Mouse (Mus musculus) forebrain, embryonic 16.5 days (tissue): ENCODE results near the gene Car10. TPM values are rescaled to one million over a fixed set of nuclear protein-coding genes. Genes with fewer than 3 reads are reported as not detected.

ENCODE experiments used
- ATAC-seq: fragments of 200-750 bp; cut with Nextera tagmentation; 2 replicates; pipeline ENCODE4 v1.8.0; 2017; ENCODE audit warnings: mild to moderate bottlenecking, moderate library complexity
- H3K27ac ChIP-seq: fragments of 300-500 bp; sonication (generic); 2 replicates; pipeline ENCODE4 v1.5.1; 2014; ENCODE audit warnings: low read length, control low read depth
- H3K27me3 ChIP-seq: fragments of 300-500 bp; sonication (generic); replicated peaks from 2 replicates; pipeline ENCODE4 v1.6.1; 2014; ENCODE audit warnings: low read length; ENCODE audit not compliant: control insufficient read depth, insufficient read depth
- H3K36me3 ChIP-seq: fragments of 300-500 bp; sonication (generic); 2 replicates; pipeline ENCODE4 v1.6.1; 2014; ENCODE audit not compliant: control insufficient read depth, insufficient read depth
- H3K4me1 ChIP-seq: fragments of 300-500 bp; sonication (generic); replicated peaks from 2 replicates; pipeline ENCODE4 v1.6.1; 2014; ENCODE audit warnings: low read length; ENCODE audit not compliant: control insufficient read depth, insufficient read depth
- H3K4me2 ChIP-seq: fragments of 300-500 bp; sonication (generic); 2 replicates; pipeline ENCODE4 v1.6.1; 2014; ENCODE audit warnings: mild to moderate bottlenecking, low read length, control low read depth
- H3K4me3 ChIP-seq: fragments of 300-500 bp; sonication (generic); replicated peaks from 2 replicates; pipeline ENCODE4 v1.5.1; 2014; ENCODE audit warnings: mild to moderate bottlenecking, low read length, control low read depth
- H3K9ac ChIP-seq: fragments of 300-500 bp; sonication (generic); replicated peaks from 2 replicates; pipeline ENCODE4 v1.6.1; 2014; ENCODE audit warnings: low read depth, low read length, control low read depth
- H3K9me3 ChIP-seq: fragments of 300-500 bp; sonication (generic); 2 replicates; pipeline ENCODE4 v1.6.1; 2016; ENCODE audit warnings: low read length; ENCODE audit not compliant: control insufficient read depth
- WGBS: fragments of 180-500 bp; shearing (Covaris S2); extraction: QIAGEN DNeasy Blood & Tissue Kit; methylation state at CpG from one replicate; pipeline ENCODE4 v1.1.7; 2014; 5-methylcytosine and 5-hydroxymethylcytosine counted together
- polyA plus RNA-seq: library from polyadenylated mRNA; unstranded; fragments of >200 nt; fragmentation: Nextera tagmentation; extraction: Ambion mirVana; gene quantifications from 2 replicates; pipeline ENCODE4 v1.2.1, GENCODE M21; 2015

Gene Car10
- polyA plus RNA-seq, 1 experiment from 2014 or later: 18.6 TPM

DNA sequence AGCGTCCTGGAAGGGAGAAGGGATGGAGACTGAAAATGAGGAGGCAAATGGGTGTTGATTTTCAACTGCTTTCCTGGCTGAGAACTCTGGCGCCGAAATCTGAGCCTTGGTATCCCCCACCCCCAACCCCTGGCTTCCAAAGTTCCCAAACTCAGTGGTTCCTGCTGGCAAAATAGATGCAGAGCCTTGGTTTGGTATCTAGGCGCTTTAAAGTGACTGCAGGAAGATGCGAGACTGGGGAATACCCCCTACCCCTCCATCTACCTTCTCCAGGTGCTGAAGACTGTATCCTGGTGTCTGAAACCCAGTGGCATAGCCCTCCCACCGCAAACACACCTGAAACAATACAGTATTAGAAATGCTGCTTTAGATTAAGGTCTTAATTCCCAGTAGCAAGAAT, 2.8 kb downstream of the Car10 start:
- Histone ChIP-seq H3K9ac (no peak overlapping the region), H3K4me1 (peaks cover 28% of the 10 kb centered on the region), H3K27me3 (peaks cover 25% of the 10 kb centered on the region), H3K4me3 (peak overlapping the region; percentile 47), H3K27ac (no peak overlapping the region), H3K9me3 (no peaks in the 10 kb centered on the region), H3K4me2 (no peak overlapping the region; the same call in 1 of the 2 replicates), H3K36me3 (no peaks in the 10 kb centered on the region)
- ATAC-seq: no peak
- WGBS: 2% methylated on average over 6 of the region's 6 CpGs

DNA sequence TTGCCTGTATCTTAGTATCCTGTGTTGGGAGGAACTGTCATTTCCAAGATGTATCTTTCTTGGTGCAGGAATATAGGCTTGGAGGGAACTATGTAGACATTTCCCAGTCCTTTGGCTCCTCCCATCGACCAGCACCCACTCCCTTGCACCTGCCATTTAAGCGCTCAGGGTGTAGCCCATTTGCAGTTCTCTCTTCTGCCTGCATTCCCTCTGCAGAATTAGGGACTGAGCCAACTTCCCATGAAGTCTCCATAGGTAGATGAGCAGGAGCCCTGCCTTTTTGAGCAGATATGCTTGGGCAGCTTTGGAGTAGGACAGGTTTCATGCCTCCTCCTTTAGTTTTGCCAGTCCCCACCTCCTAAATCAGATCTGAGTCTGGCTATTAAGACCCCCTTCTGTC, 3.3 kb downstream of the Car10 start:
- H3K27me3 ChIP-seq: peaks cover 25% of the 10 kb centered on the region
- peaks cover 28% of the 10 kb centered on the region for H3K4me1 ChIP-seq
- H3K4me3 ChIP-seq: peak overlapping the region; percentile 47
- peak overlapping the region; percentile 9 for H3K4me2 ChIP-seq
- no peak overlapping the region for H3K9ac ChIP-seq
- 15% methylated on average over 2 of the region's 2 CpGs for whole genome bisulfite sequencing
- no peaks in the 10 kb centered on the region for H3K36me3 ChIP-seq
- no peak overlapping the region for H3K27ac ChIP-seq
- ATAC-seq: no peak
- H3K9me3 ChIP-seq: no peaks in the 10 kb centered on the region

DNA sequence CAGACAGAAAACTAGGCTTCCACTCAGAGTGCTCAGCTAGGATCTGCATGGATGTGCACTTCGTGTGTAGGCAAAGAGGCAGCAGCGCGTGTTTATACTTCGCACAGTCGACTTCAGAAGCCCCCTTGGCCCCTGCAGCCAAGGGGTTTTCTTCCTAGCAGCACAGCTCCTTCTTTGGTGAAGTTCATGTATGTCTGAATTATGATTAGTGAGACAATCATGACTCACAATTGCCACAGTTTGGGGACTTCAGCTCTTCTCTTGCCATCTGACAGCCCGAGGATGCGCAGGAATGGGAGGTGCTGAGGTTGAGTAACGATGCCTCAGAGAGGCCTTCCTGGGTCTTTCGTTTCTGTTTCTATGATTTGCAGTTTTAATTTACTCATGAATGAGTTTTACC, 4.5 kb downstream of the Car10 start:
- Histone ChIP-seq H3K27ac (no peak overlapping the region), H3K9ac (no peak overlapping the region), H3K4me3 (no peak overlapping the region), H3K4me1 (peaks cover 25% of the 10 kb centered on the region), H3K36me3 (no peaks in the 10 kb centered on the region), H3K27me3 (peaks cover 22% of the 10 kb centered on the region), H3K4me2 (no peak overlapping the region), H3K9me3 (no peaks in the 10 kb centered on the region)
- WGBS: 85% methylated on average over 9 of the region's 9 CpGs
- no peak for ATAC-seq

DNA sequence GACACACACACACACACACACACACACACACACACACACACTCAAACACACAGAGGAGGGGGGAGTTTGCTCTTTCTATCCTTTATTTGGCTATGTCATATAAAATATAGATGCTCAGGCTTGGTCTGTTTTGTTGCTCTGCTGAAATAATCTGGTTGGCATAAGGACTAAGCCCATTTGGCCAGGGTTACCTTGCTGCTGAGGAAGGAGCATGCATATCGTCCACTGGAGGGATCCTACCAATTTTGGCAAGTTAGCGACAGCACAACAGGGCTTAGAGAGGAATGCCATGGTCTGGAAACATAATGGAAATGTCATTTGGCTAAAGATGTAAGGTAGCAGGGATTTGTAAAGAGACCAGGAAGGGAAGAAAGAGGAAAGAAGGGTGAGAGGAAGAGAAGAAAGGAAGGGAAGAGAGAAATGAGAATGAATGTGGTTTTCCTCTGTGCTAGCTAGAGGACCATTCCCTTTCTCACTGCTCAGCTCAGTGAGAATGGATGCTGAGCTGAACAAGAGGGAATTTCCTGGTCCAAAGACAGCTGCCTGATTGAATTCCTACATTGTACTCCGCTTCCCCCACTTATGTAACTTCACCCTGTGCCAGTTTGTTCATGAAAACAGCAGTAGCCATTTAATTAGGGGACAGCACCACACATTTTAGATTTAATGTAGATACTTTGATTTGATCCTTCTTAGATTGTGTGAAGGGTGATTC, 5.4 kb downstream of the Car10 start:
- H3K9ac ChIP-seq: no peak overlapping the region
- ATAC-seq: no peak
- H3K4me3 ChIP-seq: no peak overlapping the region
- no peaks in the 10 kb centered on the region for H3K36me3 ChIP-seq
- 48% methylated on average over 3 of the region's 3 CpGs for WGBS
- H3K4me2 ChIP-seq: no peak overlapping the region
- peaks cover 15% of the 10 kb centered on the region for H3K4me1 ChIP-seq
- peaks cover 18% of the 10 kb centered on the region for H3K27me3 ChIP-seq
- H3K27ac ChIP-seq: no peak overlapping the region
- no peaks in the 10 kb centered on the region for H3K9me3 ChIP-seq

DNA sequence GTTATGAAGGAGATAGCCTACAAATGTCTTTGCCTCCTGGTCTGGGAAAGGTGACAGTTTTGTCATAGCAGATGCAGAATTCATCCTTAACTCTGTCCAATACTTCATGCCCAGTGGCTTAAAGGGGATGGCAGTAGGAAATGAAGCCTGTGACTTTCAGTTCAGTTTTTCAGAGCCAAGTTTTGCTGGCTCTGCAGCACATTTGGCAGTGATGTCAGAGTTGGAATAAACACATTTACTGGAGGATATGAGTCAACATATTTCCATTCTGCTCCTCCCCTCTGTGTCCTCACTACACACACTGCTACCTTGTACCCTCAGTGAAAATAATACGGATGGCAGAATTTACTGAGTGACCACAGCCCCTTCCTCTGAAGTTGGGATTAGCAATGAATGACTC, 11.6 kb downstream of the Car10 start:
- H3K4me3 ChIP-seq: no peak overlapping the region
- no peak overlapping the region for H3K27ac ChIP-seq
- no peaks in the 10 kb centered on the region for H3K27me3 ChIP-seq
- no peaks in the 10 kb centered on the region for H3K9me3 ChIP-seq
- no peak for ATAC-seq
- H3K9ac ChIP-seq: no peak overlapping the region
- H3K4me2 ChIP-seq: no peak overlapping the region
- 0 out of 2 replicates have a peak, but pooled peaks cover 2% of the 10 kb centered on the region for H3K4me1 ChIP-seq
- WGBS: 73% methylated on average over 1 of the region's 1 CpGs
- H3K36me3 ChIP-seq: no peaks in the 10 kb centered on the region

DNA sequence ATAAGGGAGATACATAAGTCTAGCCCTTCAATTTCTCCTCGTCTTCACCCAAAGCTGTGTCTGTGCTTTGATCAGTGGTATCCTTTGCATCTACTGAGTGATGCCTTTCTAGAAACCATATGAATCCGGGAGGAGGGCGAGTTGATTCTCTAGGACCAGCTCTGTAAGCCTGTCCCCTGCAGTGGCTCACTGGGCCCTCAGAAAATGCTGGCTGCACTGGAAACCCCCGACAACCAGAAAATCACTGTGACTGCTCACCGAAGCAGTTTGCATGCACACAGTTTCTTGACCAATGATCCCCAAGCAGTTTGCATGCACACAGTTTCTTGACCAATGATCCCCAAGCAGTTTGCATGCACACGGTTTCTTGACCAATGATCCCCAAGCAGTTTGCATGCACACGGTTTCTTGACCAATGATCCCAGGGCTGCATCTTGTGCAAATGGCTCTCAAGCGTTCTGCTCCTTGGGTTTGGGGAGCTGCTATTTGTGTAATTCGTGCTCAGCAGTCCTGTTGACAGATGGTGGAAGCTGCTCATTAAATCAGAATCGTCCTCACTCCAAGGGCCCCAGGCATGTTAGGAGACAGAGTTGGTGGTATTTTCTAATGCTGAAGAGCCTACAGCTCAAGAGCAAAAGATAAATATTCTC, 23.1 kb downstream of the Car10 start:
- ATAC-seq: no peak
- Histone ChIP-seq H3K9ac (no peak overlapping the region), H3K4me3 (no peak overlapping the region), H3K27ac (no peak overlapping the region), H3K4me1 (no peaks in the 10 kb centered on the region), H3K4me2 (no peak overlapping the region), H3K9me3 (no peaks in the 10 kb centered on the region), H3K36me3 (no peaks in the 10 kb centered on the region), H3K27me3 (no peaks in the 10 kb centered on the region)
- WGBS: 80% methylated on average over 10 of the region's 10 CpGs

DNA sequence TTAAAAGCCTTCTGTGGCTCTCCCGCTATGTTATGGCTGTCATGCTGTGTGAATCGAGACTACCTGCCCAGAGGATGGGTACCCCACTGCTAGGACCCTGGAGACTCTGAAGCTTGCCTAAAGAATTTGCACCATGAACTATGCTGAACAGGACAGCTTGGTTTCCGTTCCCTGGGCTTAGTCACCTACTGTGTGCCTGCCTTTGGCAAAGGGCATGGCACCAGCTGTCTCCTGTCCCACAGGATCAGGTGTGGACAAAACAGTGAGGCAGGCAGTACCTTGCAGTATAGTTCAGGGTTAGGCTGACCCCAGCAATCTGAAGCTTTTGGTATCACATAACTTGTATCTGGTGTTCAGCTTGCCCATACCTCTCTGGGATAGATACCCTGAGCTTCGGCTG, 25.9 kb downstream of the Car10 start:
- Histone ChIP-seq H3K4me1 (no peaks in the 10 kb centered on the region), H3K9me3 (no peaks in the 10 kb centered on the region), H3K27ac (no peak overlapping the region), H3K27me3 (no peaks in the 10 kb centered on the region), H3K9ac (no peak overlapping the region), H3K36me3 (no peaks in the 10 kb centered on the region), H3K4me2 (no peak overlapping the region), H3K4me3 (no peak overlapping the region)
- no peak for ATAC-seq
- 81% methylated on average over 4 of the region's 4 CpGs for WGBS

DNA sequence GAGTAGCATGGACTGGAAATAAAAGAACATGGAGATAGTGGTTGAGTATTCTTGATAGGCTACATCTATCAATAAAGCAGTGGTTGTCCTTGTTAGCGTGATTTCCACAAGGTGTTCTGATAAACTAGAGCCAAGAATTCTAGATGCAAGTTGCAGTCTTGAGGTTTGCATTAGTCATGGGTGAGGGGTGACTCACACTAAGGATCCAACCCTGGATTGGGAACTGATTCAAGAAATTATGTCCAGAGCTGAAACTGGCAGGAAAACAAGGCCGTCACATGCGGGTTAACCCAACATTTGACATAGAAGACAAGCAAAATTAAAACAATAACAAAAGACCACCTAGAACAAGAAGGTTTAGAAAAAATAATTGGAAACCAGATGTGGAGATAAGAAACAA, 28.6 kb downstream of the Car10 start:
- WGBS: 86% methylated on average over 3 of the region's 3 CpGs
- no peak for ATAC-seq

DNA sequence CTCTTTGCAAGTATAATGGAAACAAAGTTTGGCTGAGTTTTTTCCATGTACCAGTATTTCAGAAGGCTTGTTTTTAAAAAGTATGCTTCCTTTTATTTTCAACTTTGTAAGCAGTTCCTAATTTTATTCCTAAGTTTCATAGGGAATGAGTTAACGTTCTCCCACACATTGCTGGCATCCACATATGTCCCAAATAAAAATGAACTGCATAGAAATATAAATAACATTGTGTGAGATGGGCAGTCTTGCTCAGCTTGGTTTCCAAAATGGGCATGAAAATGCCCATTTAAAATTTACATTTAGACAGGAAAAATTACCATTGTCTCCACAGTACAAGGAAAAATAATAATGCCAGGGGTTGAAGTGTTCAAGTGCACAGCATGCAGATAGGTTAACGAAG, 30.7 kb downstream of the Car10 start:
- no peak for ATAC-seq
- Histone ChIP-seq H3K4me3 (no peak overlapping the region), H3K4me2 (no peak overlapping the region), H3K27ac (no peak overlapping the region), H3K9me3 (no peaks in the 10 kb centered on the region), H3K27me3 (no peaks in the 10 kb centered on the region), H3K36me3 (no peaks in the 10 kb centered on the region), H3K9ac (no peak overlapping the region), H3K4me1 (no peaks in the 10 kb centered on the region)
- 77% methylated on average over 2 of the region's 2 CpGs for WGBS

More for the DNA sequence above, 28.6 kb downstream of the Car10 start:
- Histone ChIP-seq H3K9ac (no peak overlapping the region), H3K4me1 (no peaks in the 10 kb centered on the region), H3K4me2 (no peak overlapping the region), H3K27ac (no peak overlapping the region), H3K27me3 (no peaks in the 10 kb centered on the region), H3K4me3 (no peak overlapping the region), H3K9me3 (no peaks in the 10 kb centered on the region), H3K36me3 (no peaks in the 10 kb centered on the region)
